11 mouse cellular contexts compared by ENCODE assay signal in genomic region chr4:62641230-62641589, GRCm38 (mm10).
DNase-seq lines count a peak whose midpoint lies in the region; ATAC-seq and TF ChIP-seq lines count a peak whose summit lies in the region.
"Had no signal": no experiment of that assay in that cellular context is flagged by ENCODE, and none has a peak within 500 bp of the region (broad histone marks: within the 10 kb centered on the region; RNA-seq: fewer than 3 reads in every experiment).

No protein-coding gene starts in this region.

- no peak overlapping the region for H3K9ac ChIP-seq in kidney, postnatal 0 days (ENCODE audit: low read depth, low read length)
- H3K9ac ChIP-seq in embryonic facial prominence, embryonic 14.5 days (ENCODE audit: low read depth, low read length): peak overlapping the region; percentile 38
- no peak overlapping the region for H3K9ac ChIP-seq in liver, postnatal 0 days (replicated peaks)
- H3K9ac ChIP-seq: forebrain, embryonic 15.5 days had no signal

- intact Hi-C loops in heart, postnatal 10 days (cut with DNase I): loop anchor here (2.0 kb wide), 2 partner anchors 18 to 56 kb away; no protein-coding TSS in a partner anchor

- 36% methylated on average over 11 of the region's 11 CpGs for WGBS in kidney, postnatal 0 days
- 17% methylated on average over 11 of the region's 11 CpGs for WGBS in embryonic facial prominence, embryonic 14.5 days
- WGBS in liver, postnatal 0 days (ENCODE audit: insufficient replicate concordance): 11% methylated on average over 11 of the region's 11 CpGs

- no peak for DNase-seq in kidney, postnatal 0 days (ENCODE audit: low spot score)
- DNase-seq in kidney, postnatal 14 days: no peak
- DNase-seq in embryonic facial prominence, embryonic 14.5 days (ENCODE audit: low spot score): no peak
- DNase-seq in heart, postnatal 10 days: peak; percentile 58 to 62
- DNase-seq in liver, postnatal 0 days: no peak
- no peak for DNase-seq in right cerebral cortex, postnatal 4 days
- no peak for DNase-seq in cerebellum, adult 11 months
- DNase-seq: cerebellum, adult 9-10 months; left cerebral cortex, postnatal 4 days; thymus, postnatal 36 days had no signal

- no peak overlapping the region for H3K4me2 ChIP-seq in kidney, postnatal 0 days (ENCODE audit: low read length)
- H3K4me2 ChIP-seq in embryonic facial prominence, embryonic 14.5 days (ENCODE audit: low read depth, low read length): no peak overlapping the region
- H3K4me2 ChIP-seq in liver, postnatal 0 days (ENCODE audit: low read depth, low read length): 0 out of 2 replicates have a peak overlapping the region, but pooled peaks have one; percentile 6
- H3K4me2 ChIP-seq: forebrain, embryonic 15.5 days had no signal

- no peaks in the 10 kb centered on the region for H3K36me3 ChIP-seq in kidney, postnatal 0 days (ENCODE audit: insufficient read depth, low read length)
- no peaks in the 10 kb centered on the region for H3K36me3 ChIP-seq in embryonic facial prominence, embryonic 14.5 days (ENCODE audit: control insufficient read depth, insufficient read depth, low read length)
- no peaks in the 10 kb centered on the region for H3K36me3 ChIP-seq in liver, postnatal 0 days (replicated peaks; ENCODE audit: insufficient read depth, low read length)
- H3K36me3 ChIP-seq: forebrain, embryonic 15.5 days had no signal

- H3K4me1 ChIP-seq in kidney, postnatal 0 days (replicated peaks; ENCODE audit: insufficient read depth, low read length): peaks cover 16% of the 10 kb centered on the region; the same call in 1 of the 2 replicates
- peaks cover 12% of the 10 kb centered on the region for H3K4me1 ChIP-seq in embryonic facial prominence, embryonic 14.5 days (ENCODE audit: control insufficient read depth, insufficient read depth, low read length)
- H3K4me1 ChIP-seq in liver, postnatal 0 days (ENCODE audit: insufficient read depth): peaks cover 10% of the 10 kb centered on the region

- H3K9me3 ChIP-seq in kidney, postnatal 0 days (replicated peaks; ENCODE audit: low read length): no peaks in the 10 kb centered on the region
- H3K9me3 ChIP-seq in embryonic facial prominence, embryonic 14.5 days (ENCODE audit: control insufficient read depth, low read length): no peaks in the 10 kb centered on the region
- H3K9me3 ChIP-seq in liver, postnatal 0 days (ENCODE audit: low read length): no peaks in the 10 kb centered on the region
- H3K9me3 ChIP-seq: forebrain, embryonic 15.5 days had no signal

- no peak for TF ChIP-seq CTCF in kidney, postnatal 0 days (IDR thresholded peaks at IDR 0.05; ENCODE audit: low read depth)
- no peak for TF ChIP-seq CTCF in liver, postnatal 0 days (IDR thresholded peaks at IDR 0.05; ENCODE audit: low read depth)

- ATAC-seq in kidney, postnatal 0 days (replicated peaks; ENCODE audit: low FRiP score, low read depth): no peak
- ATAC-seq in embryonic facial prominence, embryonic 14.5 days (ENCODE audit: low read depth): peak; percentile 32; the same call in 1 of the 2 replicates
- peak; percentile 33; the same call in 1 of the 2 replicates for ATAC-seq in liver, postnatal 0 days
- ATAC-seq: forebrain, embryonic 15.5 days had no signal

- H3K27me3 ChIP-seq in kidney, postnatal 0 days (ENCODE audit: insufficient read depth, low read length): no peaks in the 10 kb centered on the region
- no peaks in the 10 kb centered on the region for H3K27me3 ChIP-seq in embryonic facial prominence, embryonic 14.5 days (replicated peaks; ENCODE audit: control insufficient read depth, insufficient read depth, low read length)
- no peaks in the 10 kb centered on the region for H3K27me3 ChIP-seq in liver, postnatal 0 days (ENCODE audit: insufficient read depth, low read length)
- H3K27me3 ChIP-seq: forebrain, embryonic 15.5 days had no signal

- H3K4me3 ChIP-seq in kidney, postnatal 0 days (replicated peaks; ENCODE audit: low read depth, low read length): no peak overlapping the region
- H3K4me3 ChIP-seq in embryonic facial prominence, embryonic 14.5 days (ENCODE audit: low read depth, low read length): no peak overlapping the region
- no peak overlapping the region for H3K4me3 ChIP-seq in liver, postnatal 0 days (ENCODE audit: low read depth, low read length)
- H3K4me3 ChIP-seq: forebrain, embryonic 15.5 days had no signal

- 0 out of 2 replicates have a peak, but pooled peaks have one; percentile 11 for TF ChIP-seq EP300 in liver, postnatal 0 days (IDR thresholded peaks at IDR 0.05; ENCODE audit: low read depth)

- peak overlapping the region; percentile 61 for H3K27ac ChIP-seq in kidney, postnatal 0 days
- peak overlapping the region; percentile 41; the same call in 1 of the 2 replicates for H3K27ac ChIP-seq in embryonic facial prominence, embryonic 14.5 days (replicated peaks; ENCODE audit: low read depth, low read length)
- H3K27ac ChIP-seq in liver, postnatal 0 days (ENCODE audit: low read depth): peak overlapping the region; percentile 62; the same call in 1 of the 2 replicates
- H3K27ac ChIP-seq: forebrain, embryonic 15.5 days had no signal

Comparison
In these comparisons a context has a peak if more than half of its experiments do, and no peak if none do; other contexts are left out.
1. DNase-seq: peak in heart, postnatal 10 days (2 of 2); none in kidney, postnatal 0 days (single experiment), kidney, postnatal 14 days (single experiment), embryonic facial prominence, embryonic 14.5 days (single experiment), liver, postnatal 0 days (single experiment), right cerebral cortex, postnatal 4 days (single experiment) and cerebellum, adult 11 months (single experiment).
2. Peak in every context shown above with its lines, with median percentiles within 50 percentile points of each other: H3K27ac ChIP-seq.